Mouse (Mus musculus): Measurements from ENCODE around the gene Tmem234.

Gene Tmem234

DNA sequence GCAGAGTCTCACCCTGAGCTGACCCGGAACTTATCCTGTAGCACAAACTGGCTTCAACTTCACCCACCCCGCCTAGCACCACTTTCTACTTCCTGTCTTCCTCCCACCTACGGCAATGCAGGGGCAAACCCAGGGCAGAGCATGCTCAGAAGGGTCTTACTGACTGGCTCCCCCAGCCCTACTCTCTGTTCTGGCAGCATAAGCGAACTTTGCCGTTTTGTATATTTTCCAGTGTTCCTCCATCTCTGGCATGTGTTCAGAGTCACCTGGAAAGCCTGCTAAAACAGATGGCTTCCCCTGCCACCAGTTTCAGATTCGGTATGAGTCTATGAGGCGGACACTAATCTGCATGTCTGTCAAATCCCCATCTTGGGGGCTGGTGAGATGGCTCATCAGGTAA, 20.1 kb upstream of the Tmem234 start:
- no peak for DNase-seq

GRCm38 (mm10) chr4:129582251-129582650, 18.2 kb upstream of the Tmem234 start:
- no peak for DNase-seq

DNA sequence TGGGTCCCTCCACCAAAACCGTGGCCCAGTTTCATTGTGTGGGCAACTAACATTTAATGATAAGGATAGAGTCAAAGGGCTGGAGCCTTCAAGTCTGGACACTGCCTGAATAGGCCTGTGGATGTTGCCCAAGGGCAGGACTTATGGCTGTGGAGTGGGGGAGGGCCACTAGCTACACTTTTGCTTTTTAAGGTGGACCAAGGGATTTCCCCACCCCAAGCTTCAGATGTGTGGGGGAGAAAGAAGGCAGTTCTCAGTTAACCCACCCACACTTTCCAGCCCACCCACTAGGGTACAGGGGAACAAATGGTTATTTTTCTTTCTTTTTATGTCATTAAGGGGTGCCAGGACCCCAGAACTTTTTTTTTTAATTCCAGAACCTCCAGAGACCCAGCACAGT, 16.1 kb upstream of the Tmem234 start:
- no peak for DNase-seq

DNA sequence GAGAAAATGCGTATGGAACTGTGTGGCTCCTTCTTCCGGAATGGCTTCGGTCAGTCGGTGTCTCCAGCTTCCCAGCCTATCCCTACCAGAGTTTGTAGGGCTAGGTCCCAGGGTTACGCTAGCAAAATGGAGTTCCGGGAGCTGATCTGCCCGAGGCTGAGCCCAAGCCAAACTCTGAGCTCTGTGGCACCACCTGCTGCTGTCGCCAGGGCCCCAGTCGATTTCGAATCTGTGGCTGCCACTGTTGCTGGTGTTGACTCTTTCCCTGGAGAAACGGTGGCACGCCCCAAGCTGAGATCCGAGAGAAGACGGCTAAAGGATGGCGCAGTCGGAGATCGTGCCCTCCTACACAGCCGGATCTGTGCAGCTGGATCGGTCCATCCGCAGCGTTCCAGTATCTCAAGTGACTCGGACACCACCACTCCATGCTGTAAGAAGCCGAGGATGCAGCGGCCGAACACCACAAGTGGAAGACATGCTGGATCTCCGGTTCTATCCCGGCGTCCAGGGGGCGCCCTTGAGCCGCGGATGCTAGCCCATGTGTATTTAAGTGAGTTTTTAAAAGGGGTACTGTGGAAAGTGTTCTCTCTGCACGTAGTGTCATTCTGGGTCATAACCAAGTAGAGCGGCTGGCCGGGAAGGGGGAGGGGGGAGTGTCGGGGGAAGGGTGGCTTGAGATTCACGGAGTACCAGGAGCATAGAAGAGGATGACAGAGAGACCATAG, 15.4 kb upstream of the Tmem234 start:
- DNase-seq: peak; percentile 81 to 87

GRCm38 (mm10) chr4:129585773-129586172, 14.7 kb upstream of the Tmem234 start:
- DNase-seq: no peak

DNA sequence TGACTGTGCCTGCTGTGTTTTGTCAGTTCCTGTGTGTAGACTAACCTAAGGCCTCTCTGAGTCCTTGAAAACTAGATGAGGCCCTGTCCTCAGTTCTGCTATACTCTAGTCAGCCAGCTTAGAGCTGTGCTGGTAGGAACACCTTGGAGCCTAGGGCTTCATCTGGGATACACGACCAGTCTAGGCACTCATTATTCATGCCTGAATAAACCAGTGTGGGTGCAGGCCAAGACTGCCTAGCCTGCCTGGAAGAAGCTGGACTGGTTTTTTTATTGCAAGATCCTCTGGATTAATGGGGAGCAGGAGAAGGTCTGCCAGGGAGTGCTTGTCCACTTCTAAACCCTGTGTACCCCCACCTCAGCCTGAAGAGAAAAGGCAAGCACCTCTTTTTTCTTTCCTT, 13.5 kb upstream of the Tmem234 start:
- DNase-seq: no peak

GRCm38 (mm10) chr4:129588865-129589264, 11.6 kb upstream of the Tmem234 start:
- DNase-seq: no peak

DNA sequence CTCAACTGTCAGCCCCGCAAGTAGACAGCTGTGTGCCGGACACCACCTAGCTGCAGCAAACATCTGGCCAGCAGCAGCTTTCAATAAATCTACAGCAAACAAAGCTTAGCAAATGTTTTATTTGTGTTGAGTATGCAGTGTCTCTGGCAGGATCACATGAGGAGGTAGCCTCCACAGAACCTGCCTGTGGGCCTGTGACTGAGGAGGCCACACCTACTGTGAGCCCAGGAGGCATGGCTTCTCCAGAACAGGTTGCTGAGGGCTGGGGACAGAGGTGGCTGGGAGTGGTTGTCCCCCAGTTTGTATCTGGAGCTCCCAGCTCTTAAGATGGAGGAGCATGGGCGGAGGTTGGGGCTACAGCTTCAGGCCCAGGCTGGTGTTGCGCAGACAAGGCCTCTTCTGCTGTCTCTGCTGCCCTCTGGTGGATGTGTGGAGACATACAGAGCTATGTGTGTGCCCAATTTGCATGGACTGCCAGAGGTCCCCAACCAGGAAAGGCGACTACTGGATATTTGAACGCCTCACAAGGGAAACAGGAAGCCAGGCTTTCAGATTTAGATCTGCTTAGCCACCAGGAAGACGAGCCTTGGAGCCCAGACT, 8.1 kb downstream of the Tmem234 start:
- DNase-seq: peak; percentile 76 to 84

DNA sequence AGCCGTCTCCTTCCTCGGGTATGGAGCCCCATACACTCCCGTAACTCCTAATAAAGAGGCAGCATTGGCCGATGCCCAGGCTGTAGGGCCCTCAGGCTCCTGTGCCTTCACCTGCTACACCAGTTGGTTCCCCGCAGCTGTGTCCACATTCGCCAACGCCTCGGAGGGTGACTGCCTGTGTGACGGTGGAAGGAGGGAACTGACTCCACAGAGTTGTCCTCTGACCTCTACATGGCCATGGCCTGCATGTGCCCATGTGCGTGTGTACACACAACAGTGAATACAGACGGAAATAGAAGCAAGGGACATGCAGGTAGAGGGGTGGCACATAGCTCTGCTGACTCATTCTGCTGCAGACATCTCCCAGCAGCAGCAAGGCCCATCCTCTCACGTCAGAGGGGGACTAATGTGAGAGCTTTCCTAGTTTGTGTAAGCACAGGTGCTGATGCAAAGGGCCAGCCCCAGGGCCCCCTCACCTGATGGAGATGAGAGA, 8.7 kb downstream of the Tmem234 start:
- DNase-seq: no peak

DNA sequence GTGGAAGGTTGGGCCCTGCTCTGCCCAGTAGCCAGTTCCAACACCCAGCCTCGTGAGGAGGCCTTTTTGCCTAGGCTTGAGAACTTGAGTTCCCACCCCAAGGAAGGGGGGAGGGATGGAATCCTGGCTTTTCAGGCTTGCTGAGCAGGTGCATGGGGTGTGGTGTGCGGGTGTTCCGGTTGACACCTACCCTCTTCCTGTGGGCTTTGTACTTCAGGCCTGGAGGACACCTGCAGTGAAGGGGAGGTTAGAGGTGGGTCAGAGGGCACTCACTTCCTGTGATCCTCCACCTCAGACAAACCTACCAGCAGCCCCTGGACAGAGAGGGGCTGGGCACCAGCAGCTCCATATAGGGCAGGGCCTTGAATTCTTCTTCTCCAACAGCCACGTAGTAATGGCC, 9.6 kb downstream of the Tmem234 start:
- DNase-seq: no peak

GRCm38 (mm10) chr4:129610472-129610871, 10.0 kb downstream of the Tmem234 start:
- DNase-seq: no peak

GRCm38 (mm10) chr4:129614093-129614492, 13.6 kb downstream of the Tmem234 start, which contains the start of gene Dcdc2b:
TSS of gene Dcdc2b (minus strand) at chr4:129614257.
- DNase-seq: peak; percentile 83 to 87

DNA sequence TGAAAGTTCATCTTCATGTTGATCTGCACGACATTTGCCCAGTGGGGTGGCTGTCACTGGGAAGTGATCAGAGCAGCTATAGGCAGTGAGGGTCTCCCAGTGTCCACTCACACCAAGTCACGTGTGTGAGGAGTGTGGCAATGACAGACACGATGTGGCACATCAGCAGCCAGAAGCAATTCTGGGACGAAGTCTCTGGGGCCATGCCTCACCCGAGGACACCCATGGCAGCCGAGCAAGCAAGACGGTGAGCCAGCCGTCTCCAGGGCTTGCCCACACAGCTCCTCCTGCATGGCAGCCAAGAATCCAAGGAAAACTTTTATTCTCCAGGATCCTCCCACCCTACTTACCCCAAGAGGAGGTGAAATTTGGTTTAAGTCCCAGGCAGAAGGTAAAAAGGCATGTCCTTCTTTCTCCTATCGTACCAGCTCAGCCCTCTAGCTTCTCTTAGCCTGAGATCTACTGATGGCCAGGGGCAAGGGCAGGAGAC, 15.4 kb downstream of the Tmem234 start:
- no peak for DNase-seq

GRCm38 (mm10) chr4:129616631-129617030, 16.2 kb downstream of the Tmem234 start:
- DNase-seq: no peak

DNA sequence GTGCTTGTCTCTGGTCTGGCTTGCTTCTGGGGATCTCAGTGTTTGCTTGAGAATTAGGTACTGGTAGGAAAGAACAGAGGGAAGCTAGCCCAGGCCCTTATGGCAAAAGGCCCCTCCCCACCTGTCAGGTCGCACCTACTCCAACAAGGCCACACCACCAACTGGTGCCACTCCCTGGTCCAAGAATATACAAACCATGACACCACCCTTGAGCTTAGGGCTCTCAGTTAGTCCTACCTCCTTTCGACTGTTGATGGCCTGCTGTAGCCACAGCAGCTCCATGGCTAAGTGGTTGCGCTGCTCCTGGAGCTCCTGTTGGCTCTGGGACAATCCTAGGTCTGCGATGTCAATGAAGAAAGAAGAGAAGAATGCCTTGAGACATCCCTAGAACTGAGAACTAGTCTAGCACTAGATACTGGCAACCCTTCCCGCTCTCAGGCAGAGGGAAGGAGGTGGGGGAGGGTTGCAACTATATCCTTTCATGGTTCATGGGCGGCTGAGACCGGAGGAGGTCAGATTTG, 16.7 kb downstream of the Tmem234 start:
- no peak for DNase-seq

DNA sequence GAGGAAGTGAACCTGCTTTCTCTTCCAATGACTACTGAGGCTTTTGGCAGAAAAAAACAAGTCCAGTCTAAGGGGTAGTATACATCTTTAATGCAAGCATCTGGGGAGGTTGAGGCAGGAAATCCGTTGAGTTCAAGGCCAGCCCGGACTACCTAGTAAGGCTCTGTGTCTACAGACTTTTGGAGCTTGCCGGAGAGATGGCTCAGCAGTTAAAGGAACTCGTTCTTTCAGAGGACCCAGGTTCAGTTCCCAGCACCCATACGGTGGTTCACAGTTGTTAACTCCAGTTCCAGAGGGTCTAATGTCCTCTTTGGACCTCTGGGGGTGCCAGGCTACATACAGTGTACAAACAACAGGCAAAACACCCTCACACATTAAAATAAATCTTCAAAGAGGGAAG, 17.6 kb downstream of the Tmem234 start:
- no peak for DNase-seq

DNA sequence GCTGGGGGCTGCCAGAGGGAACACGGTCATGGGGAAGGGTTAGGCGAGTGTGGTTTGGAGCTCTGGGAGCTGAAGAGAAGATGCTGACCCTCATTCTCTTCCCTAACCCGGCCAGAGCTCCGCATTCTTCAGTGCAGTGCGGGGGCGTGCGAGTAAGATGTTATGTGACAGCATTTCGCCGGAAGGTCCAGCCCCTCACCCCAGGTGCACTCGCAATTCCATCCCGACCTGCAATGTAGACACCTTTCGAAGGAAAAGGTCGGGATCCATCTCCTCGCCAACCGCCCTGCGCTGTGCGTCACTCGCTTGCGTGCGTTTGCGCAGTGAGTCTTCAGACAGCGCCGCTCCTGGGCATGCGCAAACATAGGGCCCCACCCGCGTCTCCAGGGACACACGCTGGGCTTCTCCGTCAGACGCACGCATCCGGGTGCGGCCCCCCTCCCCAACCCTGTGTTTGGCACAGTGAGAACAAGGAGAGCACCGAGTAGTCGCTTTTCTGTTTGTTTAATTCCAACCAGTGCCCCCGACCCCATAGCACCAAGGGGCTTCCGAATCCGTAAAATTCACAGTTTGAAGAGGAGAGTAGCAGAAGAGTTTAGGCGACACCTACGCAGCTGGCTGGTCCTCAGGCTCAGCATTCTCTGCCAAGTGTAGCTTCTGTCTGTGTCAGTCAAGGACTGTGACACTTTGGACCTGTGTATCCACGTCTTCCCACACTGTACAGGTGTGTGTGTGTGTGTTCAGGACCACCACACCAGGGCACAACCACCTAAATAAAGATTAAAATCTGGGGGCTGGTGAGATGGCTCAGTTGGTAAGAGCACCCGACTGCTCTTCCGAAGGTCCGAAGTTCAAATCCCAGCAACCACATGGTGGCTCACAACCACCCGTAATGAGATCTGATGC, 18.6 kb downstream of the Tmem234 start, which contains the start of gene Iqcc:
Gene Iqcc, minus strand, starts transcription at position 314 of the 906 bp plus-strand sequence.
- peak; percentile 96 to 97 for DNase-seq

DNA sequence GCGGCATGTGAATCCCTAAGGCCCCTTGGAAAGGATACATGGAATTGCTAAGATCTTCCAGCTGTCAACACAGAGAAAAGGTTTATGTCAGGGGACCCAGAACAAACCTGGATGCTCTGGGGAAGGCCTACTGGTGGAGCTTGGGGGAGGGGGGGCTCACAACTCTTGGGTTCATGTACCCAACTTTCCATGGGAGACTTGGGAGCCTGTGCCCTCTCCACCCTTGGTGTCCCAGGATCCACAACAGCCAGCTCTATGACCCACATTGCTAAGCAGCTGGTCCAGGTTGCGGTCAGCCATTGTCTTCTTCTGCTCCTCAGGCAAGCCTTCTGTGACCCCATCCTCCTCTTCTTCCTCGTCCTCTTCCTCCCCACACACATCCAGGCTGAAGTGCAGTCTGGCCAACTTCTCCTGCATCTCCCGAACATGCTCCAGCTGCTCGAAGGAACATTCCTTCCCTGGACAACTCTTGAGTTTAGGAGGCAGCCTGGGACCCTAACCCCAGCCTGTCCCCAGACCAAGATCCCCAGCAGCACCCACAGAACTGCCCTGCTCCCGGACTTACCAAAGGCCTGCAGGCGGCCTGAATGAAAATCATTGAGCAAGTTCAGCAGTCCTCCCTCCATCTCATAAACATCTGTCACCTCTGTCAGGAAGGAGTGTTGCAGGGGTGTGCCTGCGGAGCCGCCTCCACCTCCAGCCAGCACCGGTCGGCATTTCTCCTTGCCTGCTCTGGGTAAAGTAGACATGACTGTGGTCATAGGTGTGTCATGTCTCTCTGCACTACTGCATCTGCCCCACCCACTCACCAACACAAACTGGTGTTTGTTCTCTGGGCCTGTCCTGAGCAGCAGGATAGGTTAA, 20.2 kb downstream of the Tmem234 start:
- DNase-seq: no peak

GRCm38 (mm10) chr4:129621283-129621841, 20.9 kb downstream of the Tmem234 start:
- DNase-seq: peak; percentile 61 to 69

DNA sequence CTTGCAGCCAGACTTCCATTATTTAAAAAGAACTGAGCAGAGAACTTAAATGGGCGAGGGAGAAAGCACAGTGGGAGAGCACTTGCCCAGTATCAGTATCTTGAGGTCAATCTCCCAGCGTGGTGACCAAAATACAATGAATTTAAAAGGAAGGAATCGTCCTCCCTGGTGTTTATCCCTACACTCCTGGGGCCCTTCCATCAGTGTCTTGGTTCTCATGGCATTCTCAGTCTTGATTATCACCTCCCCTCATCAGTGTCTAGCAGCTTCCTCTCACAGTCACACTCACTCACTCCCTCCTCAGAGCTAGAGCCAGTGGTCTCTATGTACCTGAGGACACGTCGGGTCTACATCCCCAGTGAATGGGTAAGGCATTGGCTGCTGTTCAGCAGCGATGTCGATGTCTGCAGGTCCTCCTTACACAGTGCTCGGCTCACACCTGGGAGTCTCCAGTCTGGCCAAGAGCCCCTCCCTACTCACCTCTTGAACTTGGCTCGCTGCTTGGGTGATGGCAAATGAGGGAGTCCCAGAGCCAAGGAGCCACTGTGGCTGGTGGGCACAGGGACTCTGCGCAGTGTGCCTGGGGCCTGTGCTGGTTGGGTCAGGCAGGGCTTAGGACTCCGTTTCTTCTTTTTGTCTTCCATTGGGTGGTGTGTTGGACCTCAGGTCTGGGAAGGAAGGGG, 21.8 kb downstream of the Tmem234 start:
- DNase-seq: no peak
